ENCODE assay signal across 22 mouse cellular contexts in genomic region chr19:24886888-24887287, GRCm38 (mm10). TPM values are rescaled to one million over a fixed set of nuclear protein-coding genes. Genes with fewer than 3 reads are reported as not detected.
"Had no signal": no experiment of that assay in that cellular context is flagged by ENCODE, and none has a peak within 500 bp of the region (broad histone marks: within the 10 kb centered on the region; RNA-seq: fewer than 3 reads in every experiment).

No protein-coding gene starts in this region.

- H3K9me3 ChIP-seq: neural tube, embryonic 15.5 days; stomach, embryonic 15.5 days had no signal

- H3K9ac ChIP-seq: neural tube, embryonic 15.5 days; stomach, embryonic 15.5 days had no signal

- H3K4me2 ChIP-seq: neural tube, embryonic 15.5 days; stomach, embryonic 15.5 days had no signal

- H3K4me1 ChIP-seq: neural tube, embryonic 15.5 days; stomach, embryonic 15.5 days had no signal

- H3K36me3 ChIP-seq: neural tube, embryonic 15.5 days; stomach, embryonic 15.5 days had no signal

- DNase-seq: retina, postnatal 1 day; right cerebral cortex, adult 18-20 months; right cerebral cortex, postnatal 14 days; right cerebral cortex, postnatal 25 days; right cerebral cortex, postnatal 4 days; spleen, adult 18-20 months; thymus, adult 18-20 months; thymus, adult 2 months; thymus, postnatal 14 days; thymus, postnatal 25 days; thymus, postnatal 36 days; thymus, postnatal 4 days had no signal

- H3K4me3 ChIP-seq: neural tube, embryonic 15.5 days; stomach, embryonic 15.5 days had no signal

- H3K27ac ChIP-seq: neural tube, embryonic 15.5 days; stomach, embryonic 15.5 days; stomach, postnatal 0 days had no signal

- H3K27me3 ChIP-seq: stomach, embryonic 15.5 days had no signal

RNA-seq across cellular contexts. Expression of gene Foxd4, which starts 14.1 kb away (rescaled TPM):
- polyA plus RNA-seq: neural tube, embryonic 14.5 days; neural tube, embryonic 15.5 days; small intestine, adult 2 months; stomach, embryonic 14.5 days; stomach, embryonic 15.5 days; stomach, postnatal 0 days; testis, adult 2 months; thymus, adult 2 months; thymus, postnatal 0 days; urinary bladder, adult 2 months had no signal

RNA-seq across cellular contexts. Expression of gene Pgm5, which starts 25.2 kb away (rescaled TPM):
- total RNA-seq: neutrophil, adult 5-6 weeks had no signal
